Mouse (Mus musculus) hindbrain, embryonic 15.5 days (tissue): ENCODE measurements around the gene Zfp462. TPM values are rescaled to one million over a fixed set of nuclear protein-coding genes. Genes with fewer than 3 reads are reported as not detected.

Source experiments
- ATAC-seq: fragments of 200-750 bp; cut with Nextera tagmentation; 2 replicates; pipeline ENCODE4 v1.8.0; 2017; ENCODE audit warnings: low read depth, moderate number of reproducible peaks, moderate TSS enrichment; ENCODE audit not compliant: low FRiP score
- H3K27ac ChIP-seq: fragments of 300-500 bp; sonication (generic); replicated peaks from 2 replicates; pipeline ENCODE4 v1.5.1; 2015; ENCODE audit warnings: mild to moderate bottlenecking, inconsistent platforms
- H3K27me3 ChIP-seq: fragments of 300-500 bp; sonication (generic); 2 replicates; pipeline ENCODE4 v1.6.1; 2015; ENCODE audit warnings: control low read depth, inconsistent platforms
- H3K36me3 ChIP-seq: fragments of 300-500 bp; sonication (generic); 2 replicates; pipeline ENCODE4 v1.6.1; 2015; ENCODE audit warnings: control low read depth, inconsistent platforms
- H3K4me1 ChIP-seq: fragments of 300-500 bp; sonication (generic); replicated peaks from 2 replicates; pipeline ENCODE4 v1.6.1; 2015; ENCODE audit warnings: control low read depth, inconsistent platforms
- H3K4me2 ChIP-seq: fragments of 300-500 bp; sonication (generic); 2 replicates; pipeline ENCODE4 v1.6.1; 2015; ENCODE audit warnings: moderate library complexity, mild to moderate bottlenecking, inconsistent platforms
- H3K4me3 ChIP-seq: fragments of 300-500 bp; sonication (generic); 2 replicates; pipeline ENCODE4 v1.5.1; 2015; ENCODE audit warnings: mild to moderate bottlenecking, inconsistent platforms
- H3K9ac ChIP-seq: fragments of 300-500 bp; sonication (generic); 2 replicates; pipeline ENCODE4 v1.6.1; 2015; ENCODE audit warnings: inconsistent platforms
- H3K9me3 ChIP-seq: fragments of 300-500 bp; sonication (generic); 2 replicates; pipeline ENCODE4 v1.6.1; 2016; ENCODE audit warnings: control low read depth, inconsistent platforms
- WGBS: fragments of 180-500 bp; shearing (Covaris S2); methylation state at CpG from one replicate; pipeline ENCODE4 v1.1.7; 2015; 5-methylcytosine and 5-hydroxymethylcytosine counted together
- polyA plus RNA-seq: library from polyadenylated mRNA; unstranded; fragments of >200 nt; fragmentation: Nextera tagmentation; extraction: Ambion mirVana; gene quantifications from 2 replicates; pipeline ENCODE4 v1.2.1, GENCODE M21; 2015

The Zfp462 gene
- polyA plus RNA-seq, 1 experiment from 2014 or later, result 9.6 TPM

DNA sequence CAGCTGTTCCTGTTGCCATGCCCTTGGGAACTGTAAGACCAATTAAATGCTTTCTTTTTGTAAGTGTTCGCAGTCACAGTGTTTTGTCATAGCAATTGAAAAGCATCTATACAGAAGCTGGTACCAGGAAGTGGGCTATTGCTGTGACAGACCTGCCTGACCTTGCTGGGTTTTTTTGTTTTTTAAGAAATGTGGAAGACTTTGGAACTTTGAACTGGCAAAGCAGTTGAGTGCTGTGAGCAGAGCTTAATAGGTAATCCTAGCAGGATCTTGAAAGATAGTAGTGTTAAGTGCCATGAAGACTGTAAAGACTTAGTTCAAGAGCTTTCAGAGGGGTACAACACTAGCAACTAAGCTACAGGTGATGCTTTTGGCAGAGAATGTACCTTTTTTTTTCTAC lies 7.7 kb upstream of the Zfp462 start:
- H3K4me1 ChIP-seq, result no peaks in the 10 kb centered on the region
- no peak for ATAC-seq

GRCm38 (mm10) chr4:54945603-54946445 lies 976 bp downstream of the Zfp462 start:
- Histone ChIP-seq H3K9ac (peak overlapping the region; percentile 96), H3K36me3 (no peaks in the 10 kb centered on the region), H3K4me2 (peak overlapping the region; percentile 93), H3K4me3 (peak overlapping the region; percentile 90), H3K27ac (peak overlapping the region; percentile 97), H3K4me1 (peaks cover 21% of the 10 kb centered on the region), H3K9me3 (no peaks in the 10 kb centered on the region), H3K27me3 (no peaks in the 10 kb centered on the region)
- WGBS, result under 1% methylated on average over 36 of the region's 36 CpGs
- peak; percentile 15; the same call in 1 of the 2 replicates for ATAC-seq

More for the DNA sequence above, 7.7 kb upstream of the Zfp462 start:
- Histone ChIP-seq H3K9ac (no peak overlapping the region), H3K4me2 (no peak overlapping the region), H3K9me3 (no peaks in the 10 kb centered on the region), H3K27ac (no peak overlapping the region), H3K36me3 (no peaks in the 10 kb centered on the region), H3K4me3 (no peak overlapping the region), H3K27me3 (no peaks in the 10 kb centered on the region)
- WGBS, result 100% methylated on average over 1 of the region's 1 CpGs

- peak overlapping the region; percentile 97 for H3K27ac ChIP-seq
- H3K36me3 ChIP-seq, result no peaks in the 10 kb centered on the region
- H3K9ac ChIP-seq, result peak overlapping the region; percentile 96
- ATAC-seq, result no peak
- H3K4me3 ChIP-seq, result peak overlapping the region; percentile 90
- no peaks in the 10 kb centered on the region for H3K27me3 ChIP-seq
- under 1% methylated on average over 10 of the region's 10 CpGs for WGBS
- H3K4me1 ChIP-seq, result peaks cover 26% of the 10 kb centered on the region
- peak overlapping the region; percentile 93 for H3K4me2 ChIP-seq
- H3K9me3 ChIP-seq, result no peaks in the 10 kb centered on the region
Measured at GRCm38 (mm10) chr4:54946662-54947055, 1.8 kb downstream of the Zfp462 start.

- peak; percentile 51 for ATAC-seq
- 0% methylated on average over 31 of the region's 35 CpGs for WGBS
- peaks cover 29% of the 10 kb centered on the region for H3K4me1 ChIP-seq
- H3K4me2 ChIP-seq, result peak overlapping the region; percentile 93
- H3K9ac ChIP-seq, result peak overlapping the region; percentile 96
- peak overlapping the region; percentile 90 for H3K4me3 ChIP-seq
- H3K27ac ChIP-seq, result peak overlapping the region; percentile 97
- no peaks in the 10 kb centered on the region for H3K36me3 ChIP-seq
- H3K9me3 ChIP-seq, result no peaks in the 10 kb centered on the region
- H3K27me3 ChIP-seq, result no peaks in the 10 kb centered on the region
Measured at GRCm38 (mm10) chr4:54947056-54947990, 2.5 kb downstream of the Zfp462 start.

DNA sequence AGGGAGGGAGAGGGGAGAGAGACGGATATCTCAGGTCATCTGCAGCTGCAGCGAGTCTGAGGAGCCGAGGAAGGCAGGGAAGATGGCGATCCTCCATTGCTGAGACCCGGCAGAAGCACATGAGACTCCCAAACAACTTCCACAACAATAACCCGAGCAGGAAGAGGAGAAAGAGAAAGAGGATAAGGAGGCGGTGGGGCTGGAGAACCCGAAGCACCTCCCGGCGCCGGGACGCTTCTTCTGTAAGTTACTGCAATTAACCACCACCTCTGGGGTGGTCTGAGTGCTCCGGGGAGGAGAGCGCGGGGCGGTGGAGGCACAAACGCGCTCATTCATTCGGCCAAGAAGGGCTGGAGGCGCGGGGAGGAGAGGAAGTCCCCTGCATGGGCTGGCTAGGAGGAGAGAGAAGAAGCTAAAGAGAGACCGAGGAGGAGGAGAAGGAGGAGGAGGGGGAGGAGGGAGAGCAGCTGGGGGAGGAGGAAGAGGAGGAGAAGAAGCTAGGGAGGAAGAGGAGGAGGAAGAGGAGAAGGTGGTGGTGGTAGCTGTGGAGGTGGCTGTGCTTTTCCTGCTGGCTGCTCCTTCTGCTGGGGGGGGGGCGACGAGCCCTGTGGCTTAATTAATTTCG lies 3.3 kb downstream of the Zfp462 start:
- WGBS, result under 1% methylated on average over 24 of the region's 25 CpGs
- Histone ChIP-seq H3K9me3 (no peaks in the 10 kb centered on the region), H3K27me3 (no peaks in the 10 kb centered on the region), H3K9ac (peak overlapping the region; percentile 96), H3K36me3 (no peaks in the 10 kb centered on the region), H3K4me1 (peaks cover 37% of the 10 kb centered on the region), H3K4me2 (peak overlapping the region; percentile 93), H3K4me3 (peak overlapping the region; percentile 90), H3K27ac (peak overlapping the region; percentile 97)
- ATAC-seq, result peak; percentile 35

- Histone ChIP-seq H3K27ac (peak overlapping the region; percentile 97), H3K27me3 (no peaks in the 10 kb centered on the region), H3K9me3 (no peaks in the 10 kb centered on the region), H3K4me2 (peak overlapping the region; percentile 93), H3K4me3 (peak overlapping the region; percentile 90), H3K9ac (peak overlapping the region; percentile 96), H3K36me3 (no peaks in the 10 kb centered on the region), H3K4me1 (peaks cover 44% of the 10 kb centered on the region)
- peak; percentile 49; the same call in 1 of the 2 replicates for ATAC-seq
- WGBS, result under 1% methylated on average over 27 of the region's 32 CpGs
Measured at GRCm38 (mm10) chr4:54948616-54949560, 4.0 kb downstream of the Zfp462 start.

- H3K9me3 ChIP-seq, result no peaks in the 10 kb centered on the region
- peak overlapping the region; percentile 90 for H3K4me3 ChIP-seq
- 7% methylated on average over 7 of the region's 7 CpGs for WGBS
- ATAC-seq, result no peak
- peak overlapping the region; percentile 93 for H3K4me2 ChIP-seq
- peak overlapping the region; percentile 96 for H3K9ac ChIP-seq
- H3K36me3 ChIP-seq, result no peaks in the 10 kb centered on the region
- no peaks in the 10 kb centered on the region for H3K27me3 ChIP-seq
- peak overlapping the region; percentile 97 for H3K27ac ChIP-seq
- H3K4me1 ChIP-seq, result peaks cover 46% of the 10 kb centered on the region
Measured at GRCm38 (mm10) chr4:54949561-54949940, 4.7 kb downstream of the Zfp462 start.

- H3K27me3 ChIP-seq, result no peaks in the 10 kb centered on the region
- peak overlapping the region; percentile 96 for H3K9ac ChIP-seq
- WGBS, result 18% methylated on average over 2 of the region's 2 CpGs
- peaks cover 50% of the 10 kb centered on the region for H3K4me1 ChIP-seq
- H3K4me3 ChIP-seq, result peak overlapping the region; percentile 90
- H3K36me3 ChIP-seq, result no peaks in the 10 kb centered on the region
- H3K4me2 ChIP-seq, result peak overlapping the region; percentile 93
- peak overlapping the region; percentile 97 for H3K27ac ChIP-seq
- H3K9me3 ChIP-seq, result no peaks in the 10 kb centered on the region
- no peak for ATAC-seq
Measured at GRCm38 (mm10) chr4:54950136-54950535, 5.3 kb downstream of the Zfp462 start.

GRCm38 (mm10) chr4:54950866-54951265 lies 6.0 kb downstream of the Zfp462 start:
- Histone ChIP-seq H3K4me1 (peaks cover 52% of the 10 kb centered on the region), H3K27me3 (no peaks in the 10 kb centered on the region), H3K9me3 (no peaks in the 10 kb centered on the region), H3K36me3 (no peaks in the 10 kb centered on the region), H3K4me2 (peak overlapping the region; percentile 93), H3K4me3 (peak overlapping the region; percentile 90), H3K9ac (peak overlapping the region; percentile 29; the same call in 1 of the 2 replicates), H3K27ac (peak overlapping the region; percentile 97)
- 62% methylated on average over 2 of the region's 2 CpGs for WGBS
- ATAC-seq, result no peak

- Histone ChIP-seq H3K27ac (no peak overlapping the region), H3K4me1 (peaks cover 58% of the 10 kb centered on the region), H3K9me3 (no peaks in the 10 kb centered on the region), H3K27me3 (no peaks in the 10 kb centered on the region), H3K36me3 (0 out of 2 replicates have a peak, but pooled peaks cover 4% of the 10 kb centered on the region), H3K9ac (no peak overlapping the region), H3K4me2 (no peak overlapping the region), H3K4me3 (no peak overlapping the region)
- ATAC-seq, result no peak
- 86% methylated on average over 9 of the region's 9 CpGs for WGBS
Measured at GRCm38 (mm10) chr4:54953657-54954395, 9.0 kb downstream of the Zfp462 start.
